Mouse (Mus musculus): ENCODE measurements at regions not wholly inside any gene's neighbourhood (a gene's known extent, or its start where the extent isn't known, plus 50 kb on each side); places are given as distances from the start of the nearest gene placed in this dataset.

- no peak for TF ChIP-seq GATA1 (IDR thresholded peaks at IDR 0.05; ENCODE audit: borderline replicate concordance, low read length)
- TF ChIP-seq CTCF (IDR thresholded peaks at IDR 0.05; ENCODE audit: low read depth, low read length) = no peak
- no peak for TF ChIP-seq POLR2AphosphoS5 (IDR thresholded peaks at IDR 0.05; ENCODE audit: insufficient replicate concordance, low read depth, low read length)
Observed at GRCm38 (mm10) chr1:94298395-94298794, 246.0 kb upstream of the Pdcd1 start.
